16 mouse cellular contexts compared by ENCODE assay signal in the genomic region with DNA sequence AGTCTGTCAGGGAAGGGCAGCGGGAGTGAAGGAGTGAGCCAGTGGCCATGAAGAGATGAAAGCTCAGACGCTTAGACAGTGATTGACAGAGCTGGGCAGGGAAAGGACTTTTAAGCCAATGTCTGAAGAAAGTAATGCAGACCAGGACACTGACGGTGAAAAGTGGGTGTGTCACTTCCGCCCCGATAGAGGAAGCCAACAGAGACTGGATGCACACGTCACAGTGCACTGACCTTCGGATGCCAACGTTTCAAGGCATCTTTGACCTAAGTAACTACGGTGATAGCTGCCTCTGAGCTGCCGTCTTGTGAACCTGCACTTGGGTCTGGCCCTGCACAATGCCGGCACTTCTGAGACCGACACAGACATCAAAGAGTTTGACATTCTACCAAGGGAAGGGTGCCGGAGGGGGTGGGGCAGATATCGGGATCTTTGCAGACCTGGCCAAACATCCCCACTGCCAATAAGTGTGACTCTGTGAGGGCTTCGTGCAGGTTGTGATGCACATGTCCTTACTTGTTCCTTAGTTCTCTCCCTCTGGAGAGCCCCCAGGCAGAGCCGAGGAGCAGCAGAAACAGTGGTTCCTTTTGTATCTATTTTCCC. TPM values are rescaled to one million over a fixed set of nuclear protein-coding genes. Genes with fewer than 3 reads are reported as not detected.
DNase-seq lines count a peak whose midpoint lies in the region; ATAC-seq lines count a peak whose summit lies in the region.
"Had no signal": no experiment of that assay in that cellular context is flagged by ENCODE, and none has a peak within 500 bp of the region (broad histone marks: within the 10 kb centered on the region; RNA-seq: fewer than 3 reads in every experiment).

No protein-coding gene starts in this region.

- peak overlapping the region; percentile 98; the same call in 1 of the 2 replicates for H3K27ac ChIP-seq in heart, embryonic 15.5 days
- peak overlapping the region; percentile 66; the same call in 1 of the 2 replicates for H3K27ac ChIP-seq in embryonic facial prominence, embryonic 10.5 days (replicated peaks)
- H3K27ac ChIP-seq: liver, embryonic 12.5 days; macrophage had no signal

- WGBS in heart, embryonic 15.5 days, result 42% methylated on average over 16 of the region's 16 CpGs
- WGBS in embryonic facial prominence, embryonic 10.5 days, result 49% methylated on average over 16 of the region's 16 CpGs

- peaks cover 72% of the 10 kb centered on the region for H3K4me1 ChIP-seq in heart, embryonic 15.5 days (replicated peaks)
- H3K4me1 ChIP-seq in embryonic facial prominence, embryonic 10.5 days, result peaks cover 85% of the 10 kb centered on the region

- intact Hi-C loops in gastrocnemius, postnatal 14 days (cut with DNase I; ENCODE audit: low total_unique reads), result no loop called here

- ATAC-seq in heart, embryonic 15.5 days (replicated peaks; ENCODE audit: insufficient number of reproducible peaks, insufficient read depth, low FRiP score, low read depth), result no peak
- ATAC-seq: liver, embryonic 12.5 days had no signal

- no peak overlapping the region for H3K4me2 ChIP-seq in heart, embryonic 15.5 days
- H3K4me2 ChIP-seq: liver, embryonic 12.5 days had no signal

- no peaks in the 10 kb centered on the region for H3K9me3 ChIP-seq in heart, embryonic 15.5 days (replicated peaks)
- no peaks in the 10 kb centered on the region for H3K9me3 ChIP-seq in embryonic facial prominence, embryonic 10.5 days
- H3K9me3 ChIP-seq: liver, embryonic 12.5 days had no signal

- H3K27me3 ChIP-seq in heart, embryonic 15.5 days, result no peaks in the 10 kb centered on the region
- no peaks in the 10 kb centered on the region for H3K27me3 ChIP-seq in embryonic facial prominence, embryonic 10.5 days (replicated peaks; ENCODE audit: low read depth, poor library complexity, severe bottlenecking)
- H3K27me3 ChIP-seq: liver, embryonic 12.5 days had no signal

- H3K36me3 ChIP-seq in heart, embryonic 15.5 days, result no peaks in the 10 kb centered on the region
- peaks cover 63% of the 10 kb centered on the region for H3K36me3 ChIP-seq in embryonic facial prominence, embryonic 10.5 days (replicated peaks)
- H3K36me3 ChIP-seq: liver, embryonic 12.5 days had no signal

- no peak overlapping the region for H3K9ac ChIP-seq in heart, embryonic 15.5 days
- H3K9ac ChIP-seq: liver, embryonic 12.5 days had no signal

- DNase-seq in heart, postnatal 4 days, result no peak
- DNase-seq in retina, postnatal 1 day, result peak; percentile 39
- no peak for DNase-seq in retina, embryonic 14.5 days (ENCODE audit: low spot score)
- DNase-seq in embryonic facial prominence, embryonic 10.5 days (ENCODE audit: low spot score), result no peak
- no peak for DNase-seq in frontal cortex, postnatal 25 days (ENCODE audit: low spot score in 2 of 2)
- no peak for DNase-seq in gastrocnemius, postnatal 14 days
- DNase-seq: cerebellum, adult 9-11 months; gastrocnemius, postnatal 36 days; heart, postnatal 36 days; kidney, adult 18-20 months; spleen, adult 18-20 months had no signal

- no peak overlapping the region for H3K4me3 ChIP-seq in heart, embryonic 15.5 days
- H3K4me3 ChIP-seq in embryonic facial prominence, embryonic 10.5 days, result no peak overlapping the region
- H3K4me3 ChIP-seq: liver, embryonic 12.5 days had no signal

RNA-seq across cellular contexts. Expression of gene Ccnjl, which starts 17.4 kb away (rescaled TPM):
- polyA plus RNA-seq in heart, embryonic 15.5 days (2015; fragmentation: Nextera tagmentation; extraction: Ambion mirVana), result 20.2 and 21.0 TPM in 2 replicates
- total RNA-seq in heart, postnatal 4 days (2021), result 10 to 100 TPM; 10.4 to 12.0 TPM
- polyA plus RNA-seq in embryonic facial prominence, embryonic 10.5 days (2016; fragmentation: Nextera tagmentation; extraction: Ambion mirVana), result 37.8 and 39.6 TPM in 2 replicates
- 1 to 10 TPM in 1 of 2 experiments, under 1 TPM in 1; 0.78 to 1.0 TPM for total RNA-seq in gastrocnemius, postnatal 14 days (2021)

RNA-seq across cellular contexts. Expression of gene 4933415A04Rik, which starts 40.9 kb away (rescaled TPM):
- polyA plus RNA-seq in heart, embryonic 15.5 days (2015; fragmentation: Nextera tagmentation; extraction: Ambion mirVana), result 4.6 and 5.4 TPM in 2 replicates
- 1 to 10 TPM; 3.3 to 3.8 TPM for total RNA-seq in heart, postnatal 4 days (2021)
- polyA plus RNA-seq in embryonic facial prominence, embryonic 10.5 days (2016; fragmentation: Nextera tagmentation; extraction: Ambion mirVana), result 12.4 and 13.7 TPM in 2 replicates
- under 1 TPM; 0.10 to 0.16 TPM for total RNA-seq in gastrocnemius, postnatal 14 days (2021)
- total RNA-seq: gastrocnemius, postnatal 36 days had no signal
- polyA plus RNA-seq: macrophage had no signal

RNA-seq across cellular contexts. Expression of gene Fabp6, which starts 55.4 kb away (rescaled TPM):
- not detected in 2 replicates for polyA plus RNA-seq in heart, embryonic 15.5 days (2015; fragmentation: Nextera tagmentation; extraction: Ambion mirVana)
- total RNA-seq in heart, postnatal 4 days (2021), result not detected
- not detected in 2 replicates for polyA plus RNA-seq in embryonic facial prominence, embryonic 10.5 days (2016; fragmentation: Nextera tagmentation; extraction: Ambion mirVana)
- not detected for total RNA-seq in gastrocnemius, postnatal 14 days (2021)
- total RNA-seq: gastrocnemius, postnatal 36 days; heart, postnatal 36 days; layer of hippocampus, adult 8-10 months; left cerebral cortex, postnatal 25 days had no signal
- polyA plus RNA-seq: liver, embryonic 12.5 days; macrophage had no signal

Comparison
In these comparisons a context has a peak if more than half of its experiments do, and no peak if none do; other contexts are left out.
1. RNA of gene Ccnjl, which starts 17.4 kb away (total RNA-seq): 10.4 to 12.0 TPM in heart, postnatal 4 days; 0.78 to 1.0 TPM in gastrocnemius, postnatal 14 days; every median in the first group is over 4 times any median in the second.